Mouse (Mus musculus) natural killer cell, adult 2 months (primary cell): Measurements from ENCODE around the gene Cd300lg.

Experiments used
- DNase-seq, 2 experiments: peaks; one replicate each; pipeline ENCODE4 v3.0.0; 2022; ENCODE audit warnings: low spot score in 2 of 2

Cd300lg gene

GRCm38 (mm10) chr11:102025991-102026660 lies 15.2 kb upstream of the Cd300lg start:
- no peak for DNase-seq

GRCm38 (mm10) chr11:102026694-102027360 lies 14.5 kb upstream of the Cd300lg start:
- DNase-seq: no peak

GRCm38 (mm10) chr11:102027361-102028017 lies 13.8 kb upstream of the Cd300lg start:
- no peak for DNase-seq

GRCm38 (mm10) chr11:102028087-102028816 lies 13.1 kb upstream of the Cd300lg start, which contains the start of gene Mpp3:
TSS of gene Mpp3 (minus strand) at chr11:102028461.
- no peak for DNase-seq

GRCm38 (mm10) chr11:102029304-102029703 lies 12.0 kb upstream of the Cd300lg start:
- DNase-seq: no peak

GRCm38 (mm10) chr11:102029966-102030365 lies 11.3 kb upstream of the Cd300lg start:
- no peak for DNase-seq

- no peak for DNase-seq
Measured at GRCm38 (mm10) chr11:102031149-102031548, 10.2 kb upstream of the Cd300lg start.

GRCm38 (mm10) chr11:102033055-102033591 lies 8.2 kb upstream of the Cd300lg start:
- DNase-seq: no peak

GRCm38 (mm10) chr11:102034887-102035286 lies 6.4 kb upstream of the Cd300lg start:
- no peak for DNase-seq

- no peak for DNase-seq
Measured at GRCm38 (mm10) chr11:102035456-102035960, 5.8 kb upstream of the Cd300lg start.

- DNase-seq: no peak
Measured at GRCm38 (mm10) chr11:102036336-102036735, 5.0 kb upstream of the Cd300lg start.

- no peak for DNase-seq
Measured at GRCm38 (mm10) chr11:102037789-102038188, 3.5 kb upstream of the Cd300lg start.

GRCm38 (mm10) chr11:102039487-102040137 lies 1.7 kb upstream of the Cd300lg start:
- no peak for DNase-seq

- DNase-seq: peak; percentile 47 to 65
Measured at GRCm38 (mm10) chr11:102040138-102040524, 1.2 kb upstream of the Cd300lg start.

GRCm38 (mm10) chr11:102040646-102041045 lies 663 bp upstream of the Cd300lg start:
- DNase-seq: no peak

- DNase-seq: no peak
Measured at GRCm38 (mm10) chr11:102042971-102043370, 1.7 kb downstream of the Cd300lg start.

GRCm38 (mm10) chr11:102043381-102043780 lies 2.1 kb downstream of the Cd300lg start:
- no peak for DNase-seq

GRCm38 (mm10) chr11:102044691-102045212 lies 3.4 kb downstream of the Cd300lg start:
- DNase-seq: no peak

- no peak for DNase-seq
Measured at GRCm38 (mm10) chr11:102046607-102047006, 5.3 kb downstream of the Cd300lg start.

- DNase-seq: no peak
Measured at GRCm38 (mm10) chr11:102049875-102050482, 8.7 kb downstream of the Cd300lg start.
